ENCODE assay signal across 25 mouse cellular contexts in the genomic region with DNA sequence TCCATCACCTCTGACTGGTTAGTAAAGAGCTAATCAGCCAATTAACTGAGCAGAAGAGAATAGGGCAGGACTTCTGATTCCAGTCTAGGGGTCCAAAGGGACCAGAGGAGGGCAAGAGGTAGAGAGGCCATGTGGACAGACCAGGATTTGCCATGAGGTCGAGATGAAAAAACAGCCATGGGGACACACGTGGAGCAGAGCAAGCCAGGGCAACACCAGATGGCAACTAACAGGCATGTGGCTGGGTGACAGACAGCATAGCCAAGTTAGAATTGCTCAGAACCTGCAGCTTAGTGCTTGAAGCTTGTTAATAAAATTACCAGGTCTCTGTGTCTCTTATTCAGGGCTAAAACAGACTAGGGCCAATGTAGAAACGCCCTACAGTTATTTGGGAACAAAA.
DNase-seq lines count a peak whose midpoint lies in the region; ATAC-seq and TF ChIP-seq lines count a peak whose summit lies in the region.
"Had no signal": no experiment of that assay in that cellular context is flagged by ENCODE, and none has a peak within 500 bp of the region (broad histone marks: within the 10 kb centered on the region; RNA-seq: fewer than 3 reads in every experiment).

No protein-coding gene starts in this region.

- WGBS in forebrain, embryonic 14.5 days = 66% methylated on average over 3 of the region's 3 CpGs
- 82% methylated on average over 3 of the region's 3 CpGs for WGBS in forebrain, embryonic 10.5 days
- 64% methylated on average over 3 of the region's 3 CpGs for WGBS in midbrain, postnatal 0 days
- WGBS in midbrain, embryonic 10.5 days = 73% methylated on average over 3 of the region's 3 CpGs

- ATAC-seq in forebrain, embryonic 14.5 days = no peak
- ATAC-seq in midbrain, postnatal 0 days (ENCODE audit: low FRiP score) = no peak
- ATAC-seq: forebrain, embryonic 15.5 days; intestine, embryonic 15.5 days; midbrain, embryonic 13.5 days had no signal

- no peaks in the 10 kb centered on the region for H3K4me1 ChIP-seq in forebrain, embryonic 14.5 days (ENCODE audit: control insufficient read depth, insufficient read depth, low read length)
- no peaks in the 10 kb centered on the region for H3K4me1 ChIP-seq in forebrain, embryonic 10.5 days
- no peaks in the 10 kb centered on the region for H3K4me1 ChIP-seq in midbrain, postnatal 0 days (ENCODE audit: insufficient read depth, low read length)
- H3K4me1 ChIP-seq in midbrain, embryonic 10.5 days = peaks cover 8% of the 10 kb centered on the region; the same call in 1 of the 2 replicates
- H3K4me1 ChIP-seq: embryonic facial prominence, embryonic 13.5 days; forebrain, embryonic 15.5 days; heart, embryonic 15.5 days; hindbrain, embryonic 15.5 days; intestine, embryonic 15.5 days; limb, embryonic 12.5 days; midbrain, embryonic 13.5 days had no signal

- no peak overlapping the region for H3K4me3 ChIP-seq in forebrain, embryonic 14.5 days (ENCODE audit: low read depth, low read length)
- H3K4me3 ChIP-seq in forebrain, embryonic 10.5 days = no peak overlapping the region
- no peak overlapping the region for H3K4me3 ChIP-seq in midbrain, postnatal 0 days (ENCODE audit: low read depth, low read length)
- no peak overlapping the region for H3K4me3 ChIP-seq in midbrain, embryonic 10.5 days
- H3K4me3 ChIP-seq: embryonic facial prominence, embryonic 13.5 days; forebrain, embryonic 15.5 days; heart, embryonic 15.5 days; hindbrain, embryonic 15.5 days; intestine, embryonic 15.5 days; layer of hippocampus, adult 2 months; limb, embryonic 12.5 days; midbrain, embryonic 13.5 days had no signal

- no peak for TF ChIP-seq CTCF in midbrain, postnatal 0 days (IDR thresholded peaks at IDR 0.05)

- no peaks in the 10 kb centered on the region for H3K27me3 ChIP-seq in forebrain, embryonic 14.5 days (replicated peaks; ENCODE audit: control insufficient read depth, insufficient read depth, low read length)
- no peaks in the 10 kb centered on the region for H3K27me3 ChIP-seq in forebrain, embryonic 10.5 days (ENCODE audit: poor library complexity, severe bottlenecking)
- no peaks in the 10 kb centered on the region for H3K27me3 ChIP-seq in midbrain, postnatal 0 days (ENCODE audit: insufficient read depth, low read length)
- H3K27me3 ChIP-seq in midbrain, embryonic 10.5 days (ENCODE audit: low read depth, poor library complexity, severe bottlenecking) = no peaks in the 10 kb centered on the region
- H3K27me3 ChIP-seq: embryonic facial prominence, embryonic 13.5 days; forebrain, embryonic 15.5 days; heart, embryonic 15.5 days; hindbrain, embryonic 15.5 days; intestine, embryonic 15.5 days; limb, embryonic 12.5 days; midbrain, embryonic 13.5 days had no signal

- H3K9ac ChIP-seq in forebrain, embryonic 14.5 days (ENCODE audit: low read length) = no peak overlapping the region
- no peak overlapping the region for H3K9ac ChIP-seq in midbrain, postnatal 0 days (replicated peaks; ENCODE audit: low read length, poor library complexity, severe bottlenecking)
- H3K9ac ChIP-seq: embryonic facial prominence, embryonic 13.5 days; forebrain, embryonic 15.5 days; heart, embryonic 15.5 days; hindbrain, embryonic 15.5 days; intestine, embryonic 15.5 days; limb, embryonic 12.5 days; midbrain, embryonic 13.5 days had no signal

- H3K36me3 ChIP-seq in forebrain, embryonic 14.5 days (ENCODE audit: control insufficient read depth, insufficient read depth, low read length) = peaks cover 30% of the 10 kb centered on the region
- peaks cover 70% of the 10 kb centered on the region for H3K36me3 ChIP-seq in forebrain, embryonic 10.5 days (replicated peaks)
- H3K36me3 ChIP-seq in midbrain, postnatal 0 days (ENCODE audit: insufficient read depth, low read length) = peaks cover 11% of the 10 kb centered on the region
- peaks cover 83% of the 10 kb centered on the region for H3K36me3 ChIP-seq in midbrain, embryonic 10.5 days
- H3K36me3 ChIP-seq: intestine, embryonic 15.5 days had no signal

- DNase-seq in forebrain, embryonic 14.5 days (ENCODE audit: low spot score) = peak; percentile 37
- DNase-seq in forebrain, embryonic 10.5 days (ENCODE audit: extremely low spot score, low spot score) = no peak
- peak; percentile 24 for DNase-seq in midbrain, postnatal 0 days (ENCODE audit: low spot score)
- no peak for DNase-seq in midbrain, embryonic 10.5 days (ENCODE audit: low spot score)
- DNase-seq in cerebellum, adult 9-11 months = peak; percentile 80
- peak; percentile 27 for DNase-seq in skeletal muscle tissue, adult 2 months (ENCODE audit: low read depth, low spot score)
- DNase-seq in right cerebral cortex, adult 18-20 months = no peak
- no peak for DNase-seq in kidney, postnatal 36 days
- DNase-seq: adrenal gland, postnatal 36 days; heart, postnatal 4 days; kidney, adult 9 months; kidney, postnatal 14 days; lung, adult 2 months; lung, postnatal 14 days; right cerebral cortex, postnatal 25 days; thymus, postnatal 25 days had no signal

- H3K27ac ChIP-seq in forebrain, embryonic 14.5 days (ENCODE audit: low read depth, low read length) = no peak overlapping the region
- H3K27ac ChIP-seq in forebrain, embryonic 10.5 days = no peak overlapping the region
- no peak overlapping the region for H3K27ac ChIP-seq in midbrain, postnatal 0 days (ENCODE audit: low read depth, low read length)
- no peak overlapping the region for H3K27ac ChIP-seq in midbrain, embryonic 10.5 days (replicated peaks)
- H3K27ac ChIP-seq: embryonic facial prominence, embryonic 13.5 days; forebrain, embryonic 15.5 days; heart, embryonic 15.5 days; hindbrain, embryonic 15.5 days; intestine, embryonic 15.5 days; layer of hippocampus, adult 2 months; limb, embryonic 12.5 days; midbrain, embryonic 13.5 days had no signal

- H3K9me3 ChIP-seq in forebrain, embryonic 14.5 days (replicated peaks; ENCODE audit: control insufficient read depth, low read length) = no peaks in the 10 kb centered on the region
- H3K9me3 ChIP-seq in forebrain, embryonic 10.5 days = no peaks in the 10 kb centered on the region
- no peaks in the 10 kb centered on the region for H3K9me3 ChIP-seq in midbrain, postnatal 0 days (ENCODE audit: low read length)
- no peaks in the 10 kb centered on the region for H3K9me3 ChIP-seq in midbrain, embryonic 10.5 days (replicated peaks)
- H3K9me3 ChIP-seq: embryonic facial prominence, embryonic 13.5 days; forebrain, embryonic 15.5 days; heart, embryonic 15.5 days; hindbrain, embryonic 15.5 days; intestine, embryonic 15.5 days; limb, embryonic 12.5 days; midbrain, embryonic 13.5 days had no signal

- H3K4me2 ChIP-seq in forebrain, embryonic 14.5 days (ENCODE audit: low read length) = no peak overlapping the region
- no peak overlapping the region for H3K4me2 ChIP-seq in midbrain, postnatal 0 days (ENCODE audit: low read depth, low read length, poor library complexity, severe bottlenecking)
- H3K4me2 ChIP-seq: embryonic facial prominence, embryonic 13.5 days; forebrain, embryonic 15.5 days; heart, embryonic 15.5 days; hindbrain, embryonic 15.5 days; intestine, embryonic 15.5 days; limb, embryonic 12.5 days; liver, embryonic 11.5 days; midbrain, embryonic 13.5 days had no signal

Comparison
In these comparisons a context has a peak if more than half of its experiments do, and no peak if none do; other contexts are left out.
1. DNase-seq: peak in forebrain, embryonic 14.5 days (single experiment), midbrain, postnatal 0 days (single experiment), cerebellum, adult 9-11 months (single experiment) and skeletal muscle tissue, adult 2 months (single experiment); none in forebrain, embryonic 10.5 days (single experiment), midbrain, embryonic 10.5 days (single experiment), right cerebral cortex, adult 18-20 months (single experiment) and kidney, postnatal 36 days (0 of 2).